Mouse (Mus musculus) fibroblast of lung, adult 2 months (primary cell): ENCODE data around the gene Olfr1454.

Experiments used
- DNase-seq: peaks from one replicate; pipeline ENCODE4 v3.0.0-alpha.2; 2011; ENCODE audit warnings: low read depth

Olfr1454 gene

GRCm38 (mm10) chr19:13060310-13060709, at the start of gene Olfr1454:
TSS of gene Olfr1454 (plus strand) at chr19:13060610.
- no peak for DNase-seq

- no peak for DNase-seq
Measured at GRCm38 (mm10) chr19:13028227-13028626, 32.2 kb upstream of the Olfr1454 start, which contains the start of gene Olfr1453. TSS of gene Olfr1453 (minus strand) at chr19:13028327.

GRCm38 (mm10) chr19:13093908-13094307, 33.5 kb downstream of the Olfr1454 start:
- no peak for DNase-seq

- DNase-seq: no peak
Measured at GRCm38 (mm10) chr19:13097791-13098190, 37.4 kb downstream of the Olfr1454 start, which contains the start of gene Olfr1457. TSS of gene Olfr1457 (minus strand) at chr19:13097891.

- DNase-seq: no peak
Measured at GRCm38 (mm10) chr19:13106675-13107074, 46.3 kb downstream of the Olfr1454 start, which contains the start of gene Olfr1458. TSS of gene Olfr1458 (minus strand) at chr19:13106775.
